18 mouse cellular contexts compared by ENCODE assay signal in the genomic region with DNA sequence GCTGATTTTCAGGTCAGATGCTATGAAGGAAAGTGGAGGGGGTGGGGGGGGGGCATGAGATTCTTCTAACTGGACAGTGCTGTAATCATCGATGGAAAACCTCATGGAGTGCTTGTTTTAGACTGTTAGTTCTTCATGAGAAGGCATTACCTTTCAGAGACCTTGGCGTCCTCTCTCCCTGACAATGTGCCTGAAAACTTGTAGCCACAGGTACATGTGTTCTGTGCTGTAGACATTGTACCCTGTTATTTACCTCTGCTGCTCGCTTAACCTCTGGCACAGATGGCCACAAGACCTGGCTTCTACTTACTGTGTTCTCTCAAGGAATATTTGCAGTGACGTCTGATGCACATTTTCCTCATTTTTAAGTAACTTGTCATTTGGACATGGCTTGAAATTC.
"Had no signal": no experiment of that assay in that cellular context is flagged by ENCODE, and none has a peak within 500 bp of the region (broad histone marks: within the 10 kb centered on the region; RNA-seq: fewer than 3 reads in every experiment).

No protein-coding gene starts in this region.

- H3K4me1 ChIP-seq: intestine, embryonic 15.5 days; midbrain, embryonic 12.5 days; midbrain, embryonic 15.5 days; stomach, embryonic 15.5 days had no signal

- H3K4me2 ChIP-seq: intestine, embryonic 15.5 days; kidney, embryonic 15.5 days; limb, embryonic 13.5 days; midbrain, embryonic 12.5 days; midbrain, embryonic 15.5 days; neural tube, embryonic 13.5 days; stomach, embryonic 15.5 days had no signal

- H3K9ac ChIP-seq: intestine, embryonic 15.5 days; kidney, embryonic 15.5 days; limb, embryonic 13.5 days; liver, embryonic 14.5 days; midbrain, embryonic 12.5 days; midbrain, embryonic 15.5 days; neural tube, embryonic 13.5 days; stomach, embryonic 15.5 days had no signal

- H3K36me3 ChIP-seq: intestine, embryonic 15.5 days; midbrain, embryonic 15.5 days had no signal

- H3K9me3 ChIP-seq: intestine, embryonic 15.5 days; kidney, embryonic 15.5 days; limb, embryonic 13.5 days; midbrain, embryonic 12.5 days; midbrain, embryonic 15.5 days; neural tube, embryonic 13.5 days; stomach, embryonic 15.5 days had no signal

- H3K27ac ChIP-seq: intestine, embryonic 15.5 days; kidney, embryonic 15.5 days; limb, embryonic 13.5 days; liver, embryonic 14.5 days; midbrain, embryonic 12.5 days; midbrain, embryonic 15.5 days; neural tube, embryonic 13.5 days; stomach, embryonic 15.5 days had no signal

- ATAC-seq: intestine, embryonic 15.5 days; midbrain, embryonic 15.5 days had no signal

- H3K27me3 ChIP-seq: intestine, embryonic 15.5 days; kidney, embryonic 15.5 days; limb, embryonic 13.5 days; midbrain, embryonic 12.5 days; midbrain, embryonic 15.5 days; neural tube, embryonic 13.5 days; stomach, embryonic 15.5 days had no signal

- DNase-seq: kidney, adult 11 months; kidney, adult 8-10 months; kidney, postnatal 10 days; kidney, postnatal 36 days; left cerebral cortex, postnatal 4 days; lung, adult 2 months; lung, postnatal 14 days; lung, postnatal 4 days; thymus, postnatal 25 days had no signal

- H3K4me3 ChIP-seq: intestine, embryonic 15.5 days; kidney, embryonic 15.5 days; limb, embryonic 13.5 days; midbrain, embryonic 12.5 days; midbrain, embryonic 15.5 days; myocyte; neural tube, embryonic 13.5 days; stomach, embryonic 15.5 days had no signal
